Mouse (Mus musculus) forebrain, embryonic 11.5 days (tissue): ENCODE data around the gene Tstd1. TPM values are rescaled to one million over a fixed set of nuclear protein-coding genes. Genes with fewer than 3 reads are reported as not detected.
A peak's percentile ranks its signal among the peaks of the same experiment; 100 is the strongest.

Experiments used
- ATAC-seq: fragments of 200-750 bp; cut with Nextera tagmentation; replicated peaks from 2 replicates; pipeline ENCODE4 v1.8.0; 2017; ENCODE audit warnings: moderate TSS enrichment; ENCODE audit not compliant: low FRiP score
- DNase-seq: peaks from one replicate; pipeline ENCODE4 v3.0.0-alpha.2; 2017; ENCODE audit warnings: low spot score
- H3K27ac ChIP-seq: fragments of 300-500 bp; sonication (generic); 2 replicates; pipeline ENCODE4 v1.5.1; 2014; ENCODE audit warnings: low read depth, low read length
- H3K27me3 ChIP-seq: fragments of 300-500 bp; sonication (generic); 2 replicates; pipeline ENCODE4 v1.6.1; 2014; ENCODE audit warnings: mild to moderate bottlenecking, low read length, mixed read lengths; ENCODE audit not compliant: control insufficient read depth, insufficient read depth
- H3K36me3 ChIP-seq: fragments of 300-500 bp; sonication (generic); 2 replicates; pipeline ENCODE4 v1.6.1; 2014; ENCODE audit warnings: mild to moderate bottlenecking, low read length, moderate library complexity, mixed read lengths; ENCODE audit not compliant: control insufficient read depth, insufficient read depth
- H3K4me1 ChIP-seq: fragments of 300-500 bp; sonication (generic); replicated peaks from 2 replicates; pipeline ENCODE4 v1.6.1; 2014; ENCODE audit warnings: low read length, mixed read lengths; ENCODE audit not compliant: control insufficient read depth, insufficient read depth
- H3K4me2 ChIP-seq: fragments of 300-500 bp; sonication (generic); 2 replicates; pipeline ENCODE4 v1.6.1; 2014; ENCODE audit warnings: low read depth, mild to moderate bottlenecking, low read length, moderate library complexity, mixed read lengths; ENCODE audit not compliant: severe bottlenecking
- H3K4me3 ChIP-seq: fragments of 300-500 bp; sonication (generic); 2 replicates; pipeline ENCODE4 v1.5.1; 2014; ENCODE audit warnings: low read depth, low read length
- H3K9ac ChIP-seq: fragments of 300-500 bp; sonication (generic); 2 replicates; pipeline ENCODE4 v1.6.1; 2014; ENCODE audit warnings: low read length
- H3K9me3 ChIP-seq: fragments of 300-500 bp; sonication (generic); 2 replicates; pipeline ENCODE4 v1.6.1; 2016; ENCODE audit warnings: low read length, mixed read lengths; ENCODE audit not compliant: control insufficient read depth
- WGBS: fragments of 180-500 bp; shearing (Covaris S2); extraction: QIAGEN DNeasy Blood & Tissue Kit; methylation state at CpG from one replicate; pipeline ENCODE4 v1.1.7; 2014; 5-methylcytosine and 5-hydroxymethylcytosine counted together
- polyA plus RNA-seq: library from polyadenylated mRNA; unstranded; fragments of >200 nt; fragmentation: Nextera tagmentation; extraction: Ambion mirVana; gene quantifications from 2 replicates; pipeline ENCODE4 v1.2.1, GENCODE M21; 2014

Gene Tstd1
- polyA plus RNA-seq, 1 experiment from 2014 or later = 4.1 TPM

DNA sequence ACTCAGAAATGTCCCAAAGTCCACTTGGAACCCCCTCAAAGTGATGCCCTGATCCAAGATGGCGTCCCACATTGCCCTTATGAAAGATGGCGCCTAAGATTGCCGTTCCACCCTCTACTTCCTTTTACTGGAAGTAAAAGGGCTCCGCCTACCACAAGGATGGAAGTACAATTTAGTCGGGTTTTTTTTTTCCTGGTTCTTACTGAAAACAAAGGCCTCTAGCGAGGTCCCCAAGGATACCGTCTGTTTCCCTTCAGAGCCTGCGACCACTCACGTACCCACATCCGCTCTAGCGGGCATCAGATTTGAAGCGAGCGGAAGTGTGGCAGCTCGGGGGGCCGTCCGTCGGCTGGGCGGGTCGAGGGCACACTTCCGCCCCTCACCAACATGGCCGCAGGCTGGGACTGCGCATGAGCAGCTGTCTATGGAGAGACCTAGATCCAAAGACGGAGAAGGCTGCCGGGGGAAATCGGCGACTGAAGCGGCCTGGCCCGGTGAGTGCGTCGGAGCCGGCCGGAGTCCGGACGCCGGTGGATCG is 7.7 kb upstream of the Tstd1 start, which contains the start of gene Usf1:
Gene Usf1 (plus strand): TSS at position 367 of the 538 bp plus-strand sequence.
- peak within 1 kb of the TSS; percentile 84 for H3K27ac ChIP-seq
- DNase-seq = peak; percentile 97
- peak within 1 kb of the TSS; percentile 94 for H3K4me3 ChIP-seq
- peaks cover 3% of the 10 kb centered on the region; the same call in 1 of the 2 replicates for H3K4me1 ChIP-seq
- WGBS = under 1% methylated on average over 36 of the region's 36 CpGs
- no peaks in the 10 kb centered on the region for H3K27me3 ChIP-seq
- H3K9ac ChIP-seq = peak within 1 kb of the TSS; percentile 98
- ATAC-seq = peak; percentile 96
- H3K36me3 ChIP-seq = peaks cover 9% of the 10 kb centered on the region; the same call in 1 of the 2 replicates
- peak within 1 kb of the TSS; percentile 49 for H3K4me2 ChIP-seq
- H3K9me3 ChIP-seq = no peaks in the 10 kb centered on the region

DNA sequence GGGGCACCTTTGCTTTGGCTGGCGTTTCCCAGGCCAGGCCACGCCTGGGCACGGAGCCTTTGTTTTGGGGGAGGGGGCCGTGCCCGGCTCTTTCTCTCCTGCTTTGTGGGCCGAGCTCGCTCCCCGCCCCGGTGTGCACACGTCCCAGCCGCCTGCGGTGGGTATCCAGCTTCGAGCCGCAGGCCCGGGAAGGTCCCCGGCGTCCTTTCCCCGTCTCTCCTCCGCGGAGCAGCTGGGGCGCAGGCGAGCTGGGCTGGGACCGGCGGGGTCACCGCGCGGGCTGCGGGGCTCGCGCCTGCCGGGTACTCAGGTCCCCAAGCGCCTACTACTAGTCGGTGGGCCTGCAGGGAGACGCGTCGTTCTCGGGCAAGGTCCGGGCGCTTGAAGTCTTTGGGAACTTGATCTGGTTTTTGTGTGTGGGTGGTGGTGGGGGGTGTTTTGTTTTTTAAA is 7.2 kb upstream of the Tstd1 start:
- no peaks in the 10 kb centered on the region for H3K27me3 ChIP-seq
- WGBS = under 1% methylated on average over 38 of the region's 39 CpGs
- H3K4me2 ChIP-seq = peak overlapping the region; percentile 49
- peaks cover 9% of the 10 kb centered on the region; the same call in 1 of the 2 replicates for H3K36me3 ChIP-seq
- H3K9ac ChIP-seq = peak overlapping the region; percentile 98
- DNase-seq = no peak
- peaks cover 3% of the 10 kb centered on the region; the same call in 1 of the 2 replicates for H3K4me1 ChIP-seq
- H3K9me3 ChIP-seq = no peaks in the 10 kb centered on the region
- H3K4me3 ChIP-seq = peak overlapping the region; percentile 94
- ATAC-seq = peak; percentile 79; the same call in 1 of the 2 replicates
- H3K27ac ChIP-seq = peak overlapping the region; percentile 84

DNA sequence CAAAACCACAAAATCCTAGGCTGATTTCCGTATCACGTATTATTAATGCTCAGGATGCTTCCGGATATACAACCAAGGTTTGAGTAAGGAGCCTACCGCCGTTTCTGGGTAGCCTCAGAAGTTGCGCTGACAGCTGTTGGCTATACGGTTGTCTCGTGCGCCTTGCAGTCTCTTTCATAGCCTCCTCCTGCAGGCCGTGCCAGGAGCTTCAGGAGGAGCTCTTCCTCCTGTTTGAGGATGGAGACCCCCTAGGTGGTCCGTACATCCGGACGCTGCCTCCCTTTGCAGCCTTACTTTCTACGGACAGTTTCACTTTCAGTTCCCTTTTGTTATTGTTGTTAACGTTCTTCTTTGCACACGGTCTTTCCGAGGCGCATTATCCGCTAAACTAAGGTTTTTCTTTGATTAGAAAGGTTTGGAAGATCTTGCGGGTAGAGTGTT is 6.7 kb upstream of the Tstd1 start:
- H3K9me3 ChIP-seq = no peaks in the 10 kb centered on the region
- DNase-seq (peak; percentile 75), ATAC-seq (peak; percentile 54)
- 1% methylated on average over 20 of the region's 20 CpGs for WGBS
- H3K4me1 ChIP-seq = peaks cover 3% of the 10 kb centered on the region; the same call in 1 of the 2 replicates
- peak overlapping the region; percentile 94 for H3K4me3 ChIP-seq
- peaks cover 12% of the 10 kb centered on the region; the same call in 1 of the 2 replicates for H3K36me3 ChIP-seq
- peak overlapping the region; percentile 84 for H3K27ac ChIP-seq
- peak overlapping the region; percentile 49 for H3K4me2 ChIP-seq
- no peaks in the 10 kb centered on the region for H3K27me3 ChIP-seq
- peak overlapping the region; percentile 98 for H3K9ac ChIP-seq

DNA sequence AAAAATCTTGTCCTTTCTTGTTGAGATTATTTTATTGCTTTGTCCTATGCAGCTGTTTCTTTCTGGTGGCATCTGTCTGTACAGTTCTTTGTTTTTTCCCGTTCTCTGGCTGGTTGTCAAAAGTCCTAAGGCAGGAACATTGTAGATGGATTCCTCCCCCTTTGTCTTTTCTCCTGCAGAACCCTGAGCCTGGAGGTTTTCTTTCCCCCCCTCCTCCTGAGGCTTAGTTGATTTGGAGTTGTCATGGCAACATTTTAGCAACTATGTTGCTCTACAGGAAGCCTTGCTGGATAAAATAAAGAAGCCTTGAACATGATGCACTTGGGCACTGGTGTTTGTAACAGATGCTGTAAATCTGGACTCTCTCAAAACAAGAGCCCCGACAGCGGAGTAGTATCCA is 6.2 kb upstream of the Tstd1 start:
- H3K9me3 ChIP-seq = no peaks in the 10 kb centered on the region
- peak overlapping the region; percentile 98 for H3K9ac ChIP-seq
- peak overlapping the region; percentile 84; the same call in 1 of the 2 replicates for H3K27ac ChIP-seq
- H3K4me1 ChIP-seq = peaks cover 3% of the 10 kb centered on the region; the same call in 1 of the 2 replicates
- DNase-seq (no peak), ATAC-seq (no peak)
- peaks cover 15% of the 10 kb centered on the region; the same call in 1 of the 2 replicates for H3K36me3 ChIP-seq
- peak overlapping the region; percentile 94 for H3K4me3 ChIP-seq
- 50% methylated on average over 3 of the region's 3 CpGs for WGBS
- H3K27me3 ChIP-seq = no peaks in the 10 kb centered on the region
- peak overlapping the region; percentile 49 for H3K4me2 ChIP-seq

DNA sequence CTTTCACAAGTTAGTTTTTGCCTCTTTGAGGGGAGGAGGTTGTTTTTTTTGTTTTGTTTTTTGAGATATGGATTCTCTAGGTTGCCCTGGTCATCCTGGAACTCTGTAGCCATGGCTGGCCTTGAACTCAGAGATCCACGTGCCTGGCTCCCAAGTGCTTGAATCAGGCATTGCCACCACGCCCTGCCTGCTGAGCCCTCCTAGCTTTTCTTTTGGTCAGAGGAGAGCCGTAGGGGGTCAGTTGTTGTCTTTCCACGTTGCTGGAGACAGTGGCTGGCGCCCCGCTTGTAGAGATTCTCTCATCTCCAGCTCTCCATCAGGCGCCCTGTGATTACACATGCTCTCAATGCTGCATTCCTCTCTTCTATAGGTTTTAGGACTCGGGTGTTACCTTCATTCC is 5.1 kb upstream of the Tstd1 start:
- H3K4me2 ChIP-seq = no peak overlapping the region
- DNase-seq (no peak), ATAC-seq (no peak)
- no peak overlapping the region for H3K27ac ChIP-seq
- 78% methylated on average over 8 of the region's 8 CpGs for WGBS
- no peaks in the 10 kb centered on the region for H3K9me3 ChIP-seq
- H3K9ac ChIP-seq = no peak overlapping the region
- H3K4me3 ChIP-seq = no peak overlapping the region
- H3K27me3 ChIP-seq = no peaks in the 10 kb centered on the region
- H3K4me1 ChIP-seq = peaks cover 3% of the 10 kb centered on the region; the same call in 1 of the 2 replicates
- peaks cover 15% of the 10 kb centered on the region; the same call in 1 of the 2 replicates for H3K36me3 ChIP-seq

DNA sequence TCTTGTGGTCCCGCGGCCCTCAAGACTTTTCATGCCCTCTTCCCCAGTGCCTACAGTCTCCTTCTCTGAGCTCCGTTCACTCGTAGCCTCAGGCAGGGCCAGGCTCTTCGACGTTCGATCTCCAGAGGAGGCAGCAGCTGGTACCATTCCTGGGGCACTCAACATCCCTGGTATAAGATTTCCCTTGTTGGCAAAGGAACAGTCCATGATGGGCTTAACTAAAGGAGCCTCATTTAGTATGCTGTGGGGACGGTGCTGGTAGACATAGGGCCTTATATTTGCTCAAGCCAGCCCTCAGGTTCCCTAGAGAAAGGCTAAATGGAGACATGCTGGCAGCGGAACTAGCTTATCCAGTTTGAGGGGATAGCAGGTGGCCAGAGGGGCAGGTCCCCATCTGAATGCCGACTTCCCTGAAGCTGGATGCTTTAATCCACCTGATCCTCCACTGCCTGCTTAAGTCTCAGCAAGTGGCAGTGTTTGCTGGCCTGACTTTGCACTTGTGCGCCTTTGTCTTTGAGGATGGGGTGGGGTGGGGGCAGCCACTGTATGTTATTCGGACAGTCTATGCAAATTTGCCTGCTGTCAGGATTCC is 715 bp downstream of the Tstd1 start:
- Histone ChIP-seq H3K4me3 (no peak overlapping the region), H3K9ac (no peak overlapping the region), H3K4me1 (no peaks in the 10 kb centered on the region), H3K36me3 (peaks cover 17% of the 10 kb centered on the region; the same call in 1 of the 2 replicates), H3K27ac (no peak overlapping the region), H3K9me3 (no peaks in the 10 kb centered on the region), H3K4me2 (no peak overlapping the region), H3K27me3 (no peaks in the 10 kb centered on the region)
- ATAC-seq (no peak), DNase-seq (no peak)
- 59% methylated on average over 12 of the region's 12 CpGs for WGBS

DNA sequence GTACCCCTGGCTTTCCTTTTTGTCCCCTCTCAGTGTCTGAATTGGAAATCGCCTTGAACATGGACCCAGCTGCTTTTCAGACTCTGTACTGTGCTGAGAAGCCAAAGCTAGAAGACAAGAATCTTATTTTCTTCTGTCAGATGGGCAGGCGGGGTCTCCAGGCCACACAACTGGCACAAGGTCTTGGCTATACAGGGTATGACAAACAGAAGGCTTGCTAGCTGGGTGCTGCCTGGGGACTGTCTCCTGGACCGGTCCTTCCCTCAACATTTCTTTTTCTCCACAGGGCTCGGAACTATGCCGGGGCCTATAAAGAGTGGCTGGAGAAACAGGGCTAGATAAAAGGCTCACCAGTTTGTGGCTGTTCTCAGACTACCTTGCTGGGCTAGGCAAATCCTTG is 1.2 kb downstream of the Tstd1 start:
- no peak for DNase-seq
- Histone ChIP-seq H3K4me3 (no peak overlapping the region), H3K27me3 (no peaks in the 10 kb centered on the region), H3K36me3 (peaks cover 17% of the 10 kb centered on the region; the same call in 1 of the 2 replicates), H3K4me2 (no peak overlapping the region), H3K9me3 (no peaks in the 10 kb centered on the region), H3K9ac (no peak overlapping the region), H3K4me1 (no peaks in the 10 kb centered on the region), H3K27ac (no peak overlapping the region)
- WGBS = 77% methylated on average over 5 of the region's 5 CpGs
- ATAC-seq = no peak

DNA sequence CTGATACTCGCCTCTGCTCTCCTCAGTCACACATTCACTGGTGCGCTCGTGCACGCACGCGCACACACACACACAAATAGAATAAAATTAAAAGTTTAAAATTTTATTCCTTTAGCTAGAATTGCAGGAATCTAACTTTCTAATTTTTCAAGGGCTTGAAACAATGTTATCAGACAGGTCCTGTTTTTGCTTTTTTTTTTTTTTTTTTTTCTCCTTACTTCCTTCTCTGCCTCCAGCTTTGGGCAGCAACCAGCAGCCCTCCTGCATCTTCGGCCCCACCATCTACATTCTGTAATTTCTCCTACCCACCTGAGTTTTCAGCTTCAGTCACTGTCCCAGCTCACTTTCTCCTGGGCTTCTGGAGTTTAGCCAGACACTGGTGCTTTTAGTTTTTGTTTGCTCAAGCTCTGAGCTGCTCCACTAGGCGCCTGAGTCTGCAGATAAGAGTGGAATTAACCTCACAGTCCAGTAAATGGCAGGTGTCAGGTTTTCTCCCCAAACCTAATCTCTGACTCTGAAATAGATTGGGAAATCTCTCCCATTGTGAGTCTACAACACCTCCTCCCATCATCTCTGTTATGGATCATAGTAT is 3.9 kb downstream of the Tstd1 start:
- no peak overlapping the region for H3K4me3 ChIP-seq
- H3K27ac ChIP-seq = no peak overlapping the region
- no peaks in the 10 kb centered on the region for H3K4me1 ChIP-seq
- H3K9ac ChIP-seq = no peak overlapping the region
- no peak overlapping the region for H3K4me2 ChIP-seq
- ATAC-seq = no peak
- H3K27me3 ChIP-seq = no peaks in the 10 kb centered on the region
- H3K9me3 ChIP-seq = no peaks in the 10 kb centered on the region
- 92% methylated on average over 8 of the region's 8 CpGs for WGBS
- DNase-seq = no peak
- peaks cover 2% of the 10 kb centered on the region; the same call in 1 of the 2 replicates for H3K36me3 ChIP-seq
